Mouse (Mus musculus) subcutaneous adipose tissue, adult 2 months (tissue): ENCODE measurements around the gene Nup85. TPM values are rescaled to one million over a fixed set of nuclear protein-coding genes. Genes with fewer than 3 reads are reported as not detected.

ENCODE experiments used
- polyA plus RNA-seq: library from polyadenylated mRNA; depleted of rRNA; stranded (reverse); fragments of >200 nt; gene quantifications from 2 replicates; pipeline ENCODE4 v1.2.3, GENCODE M21; 2012; ENCODE audit warnings: low replicate concordance; rRNA removed

The Nup85 gene
- polyA plus RNA-seq, result 38.8 and 75.0 TPM in 2 replicates

GRCm38 (mm10) chr11:115564064-115564809, at the start of gene Nup85:
Nup85 (plus strand) TSS chr11:115564434.

GRCm38 (mm10) chr11:115536038-115536681, 28.1 kb upstream of the Nup85 start, which contains the start of gene Sumo2:
Sumo2 (minus strand) TSS chr11:115536276.

GRCm38 (mm10) chr11:115603476-115604303, 39.5 kb downstream of the Nup85 start, which contains the start of the genes Mrps7 and Gga3:
Mrps7 (plus strand) TSS chr11:115603925.
Gga3 (minus strand) TSS chr11:115604051.

GRCm38 (mm10) chr11:115612410-115613137, 48.3 kb downstream of the Nup85 start, which contains the start of gene Mif4gd:
Mif4gd (minus strand) TSS chr11:115612969.

GRCm38 (mm10) chr11:115627705-115628464, 63.7 kb downstream of the Nup85 start, which contains the start of gene Slc25a19:
Slc25a19 (minus strand) TSS chr11:115628295.

Other genes starting within 250 kb of the Nup85 start
- gene Ush1g, start 242.4 kb upstream of the Nup85 start, polyA plus RNA-seq, result 0.04 TPM in 1 of 2 replicates, not detected in the other
- 0.12 TPM in 1 of 2 replicates, not detected in the other for gene Otop3, start 229.7 kb upstream of the Nup85 start, polyA plus RNA-seq
- gene Hid1, start 196.7 kb upstream of the Nup85 start, polyA plus RNA-seq, result 14.8 and 23.9 TPM in 2 replicates
- 16.6 and 43.4 TPM in 2 replicates for gene Cdr2l, start 182.5 kb upstream of the Nup85 start, polyA plus RNA-seq
- gene Mrpl58, start 160.7 kb upstream of the Nup85 start, polyA plus RNA-seq, result 79.4 and 110 TPM in 2 replicates
- 141 and 187 TPM in 2 replicates for gene Atp5h, start 144.5 kb upstream of the Nup85 start, polyA plus RNA-seq
- 39.0 and 44.5 TPM in 2 replicates for gene Kctd2, start 144.3 kb upstream of the Nup85 start, polyA plus RNA-seq
- 0.09 and 0.72 TPM in 2 replicates for gene Trim80, start 123.9 kb upstream of the Nup85 start, polyA plus RNA-seq
- 0.06 and 0.07 TPM in 2 replicates for gene Slc16a5, start 102.0 kb upstream of the Nup85 start, polyA plus RNA-seq
- gene Armc7, start 88.8 kb upstream of the Nup85 start, polyA plus RNA-seq, result 6.1 and 10.5 TPM in 2 replicates
- gene Nt5c, start 72.6 kb upstream of the Nup85 start, polyA plus RNA-seq, result 56.8 and 74.4 TPM in 2 replicates
- 150 and 187 TPM in 2 replicates for gene Jpt1, start 50.0 kb upstream of the Nup85 start, polyA plus RNA-seq
- 69.6 and 81.1 TPM in 2 replicates for gene Sumo2, start 28.2 kb upstream of the Nup85 start, polyA plus RNA-seq
- 39.6 and 50.1 TPM in 2 replicates for gene Mrps7, start 39.5 kb downstream of the Nup85 start, polyA plus RNA-seq
- gene Gga3, start 39.6 kb downstream of the Nup85 start, polyA plus RNA-seq, result 20.5 and 33.9 TPM in 2 replicates
- gene Mif4gd, start 48.5 kb downstream of the Nup85 start, polyA plus RNA-seq, result 113 and 166 TPM in 2 replicates
- gene Slc25a19, start 63.9 kb downstream of the Nup85 start, polyA plus RNA-seq, result 129 and 302 TPM in 2 replicates
- 40.9 and 45.7 TPM in 2 replicates for gene Grb2, start 144.2 kb downstream of the Nup85 start, polyA plus RNA-seq
- gene Tmem94, start 201.0 kb downstream of the Nup85 start, polyA plus RNA-seq, result 52.5 and 77.3 TPM in 2 replicates
- gene Caskin2, start 249.2 kb downstream of the Nup85 start, polyA plus RNA-seq, result 39.5 and 48.4 TPM in 2 replicates